Mouse (Mus musculus): ENCODE data around the gene Hsf2bp. TPM values are rescaled to one million over a fixed set of nuclear protein-coding genes. Genes with fewer than 3 reads are reported as not detected.

The Hsf2bp gene
- total RNA-seq, 4 experiments from 2014 or later: 0.94 to 1.9 (median 1.1) TPM

- DNase-seq (ENCODE audit: low spot score in 2 of 2): no peak
These were observed 127.2 kb downstream of the Hsf2bp start for GRCm38 (mm10) chr17:31908966-31909365.

GRCm38 (mm10) chr17:31906441-31906840 lies 129.7 kb downstream of the Hsf2bp start:
- DNase-seq (ENCODE audit: low spot score in 2 of 2): no peak

GRCm38 (mm10) chr17:31905791-31906211 lies 130.3 kb downstream of the Hsf2bp start:
- DNase-seq (ENCODE audit: low spot score in 2 of 2): no peak

- DNase-seq (ENCODE audit: low spot score in 2 of 2): no peak
These were observed 130.9 kb downstream of the Hsf2bp start for GRCm38 (mm10) chr17:31905201-31905790.

- no peak for DNase-seq (ENCODE audit: low spot score in 2 of 2)
These were observed 132.1 kb downstream of the Hsf2bp start for GRCm38 (mm10) chr17:31904036-31904435.

- no peak for DNase-seq (ENCODE audit: low spot score in 2 of 2)
These were observed 133.4 kb downstream of the Hsf2bp start for GRCm38 (mm10) chr17:31902630-31903198.

- no peak for DNase-seq (ENCODE audit: low spot score in 2 of 2)
These were observed 134.5 kb downstream of the Hsf2bp start for GRCm38 (mm10) chr17:31901461-31902204.

GRCm38 (mm10) chr17:31898941-31899340 lies 137.2 kb downstream of the Hsf2bp start:
- no peak for DNase-seq (ENCODE audit: low spot score in 2 of 2)

- DNase-seq (ENCODE audit: low spot score in 2 of 2): no peak
These were observed 138.9 kb downstream of the Hsf2bp start for GRCm38 (mm10) chr17:31897186-31897793.

- no peak for DNase-seq (ENCODE audit: low spot score in 2 of 2)
These were observed 139.4 kb downstream of the Hsf2bp start for GRCm38 (mm10) chr17:31896751-31897150.

GRCm38 (mm10) chr17:31896311-31896710 lies 139.8 kb downstream of the Hsf2bp start:
- DNase-seq (ENCODE audit: low spot score in 2 of 2): no peak

Other genes starting within 250 kb of the Hsf2bp start
- gene Sik1, start 180.5 kb downstream of the Hsf2bp start, total RNA-seq (2022): 10 to 100 TPM; 14.3 to 21.7 (median 18.2) TPM
- 10 to 100 TPM; 14.5 to 26.4 (median 18.6) TPM for gene Rrp1b, start 249 bp downstream of the Hsf2bp start, total RNA-seq (2022)
- gene Notch3, start 130.5 kb upstream of the Hsf2bp start, total RNA-seq (2022): 10 to 100 TPM in 2 of 4 experiments, 1 to 10 TPM in 2; 8.6 to 12.2 (median 9.7) TPM
- under 1 TPM in 3 of 4 experiments, not detected in 1; 0.21 to 0.39 (median 0.23) TPM for gene Ephx3, start 153.2 kb upstream of the Hsf2bp start, total RNA-seq (2022)
- 100 to 1,000 TPM in 2 of 4 experiments, 10 to 100 TPM in 2; 97.6 to 116 (median 102) TPM for gene Brd4, start 248.4 kb upstream of the Hsf2bp start, total RNA-seq (2022)

Data from left cerebral cortex, adult 8-10 months (tissue).